Mouse (Mus musculus): ENCODE measurements around the gene Slc16a6. TPM values are rescaled to one million over a fixed set of nuclear protein-coding genes. Genes with fewer than 3 reads are reported as not detected.

The Slc16a6 gene
- total and polyA plus RNA-seq, 3 experiments: 1.8 to 8.2 (median 4.9) TPM

GRCm38 (mm10) chr11:109441119-109441518 is 32.3 kb downstream of the Slc16a6 start:
- H3K4me3 ChIP-seq: no peak overlapping the region
- TF ChIP-seq EP300 (IDR thresholded peaks at IDR 0.05; ENCODE audit: insufficient read depth, low read depth, low read length) (0 out of 2 replicates have a peak, but pooled peaks have one; percentile 35), CTCF (IDR thresholded peaks at IDR 0.05) (peak; percentile 68), POLR2A (IDR thresholded peaks at IDR 0.05; ENCODE audit: insufficient read depth, low read depth, low read length) (no peak)
- no peak overlapping the region for H3K27ac ChIP-seq
- WGBS: 67% methylated on average over 3 of the region's 3 CpGs
- H3K36me3 ChIP-seq (ENCODE audit: control insufficient read depth, insufficient read depth, low read length): no peaks in the 10 kb centered on the region
- H3K4me1 ChIP-seq (ENCODE audit: control insufficient read depth, insufficient read depth, low read length): peaks cover 1% of the 10 kb centered on the region
- intact Hi-C loops (cut with DNase I): loop anchor here (2.0 kb wide), 1 partner anchor 196 kb away; no protein-coding TSS in a partner anchor
- H3K9ac ChIP-seq (ENCODE audit: low read depth, low read length): no peak overlapping the region
- peaks cover 1% of the 10 kb centered on the region; the same call in 1 of the 2 replicates for H3K79me2 ChIP-seq (replicated peaks; ENCODE audit: control insufficient read depth, insufficient read depth, low read length)
- H3K27me3 ChIP-seq (ENCODE audit: control insufficient read depth, insufficient read depth, low read length): no peaks in the 10 kb centered on the region
- DNase-seq: peak; percentile 24 to 41

DNA sequence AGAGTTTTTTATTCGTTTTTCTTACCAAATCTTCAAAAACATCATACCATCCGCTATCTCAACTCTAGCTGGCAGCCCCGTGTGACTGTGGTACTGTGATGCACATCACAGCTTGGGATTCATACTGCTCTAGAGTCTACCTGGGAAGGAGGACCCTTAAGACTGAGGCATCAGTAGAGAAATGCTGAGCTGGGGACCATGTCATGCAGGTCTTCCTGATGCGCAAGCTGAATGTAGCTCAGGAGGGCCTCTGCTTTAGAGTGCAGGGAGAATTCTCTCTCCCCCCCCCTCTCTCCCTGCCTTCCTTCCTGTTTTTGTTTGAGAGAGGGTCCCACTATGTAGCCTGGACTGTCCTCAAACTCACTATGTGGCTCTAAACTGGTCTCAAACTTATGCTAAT is 32.8 kb downstream of the Slc16a6 start:
- H3K4me3 ChIP-seq: peak overlapping the region; percentile 70
- peak overlapping the region; percentile 68; the same call in 1 of the 2 replicates for H3K27ac ChIP-seq
- H3K4me1 ChIP-seq (ENCODE audit: control insufficient read depth, insufficient read depth, low read length): peaks cover 1% of the 10 kb centered on the region
- no peaks in the 10 kb centered on the region for H3K27me3 ChIP-seq (ENCODE audit: control insufficient read depth, insufficient read depth, low read length)
- H3K36me3 ChIP-seq (ENCODE audit: control insufficient read depth, insufficient read depth, low read length): no peaks in the 10 kb centered on the region
- DNase-seq: no peak
- 52% methylated on average over 4 of the region's 4 CpGs for WGBS
- no peak overlapping the region for H3K9ac ChIP-seq (ENCODE audit: low read depth, low read length)
- TF ChIP-seq EP300 (IDR thresholded peaks at IDR 0.05; ENCODE audit: insufficient read depth, low read depth, low read length) (no peak), POLR2A (IDR thresholded peaks at IDR 0.05; ENCODE audit: insufficient read depth, low read depth, low read length) (no peak), CTCF (IDR thresholded peaks at IDR 0.05) (no peak)
- H3K79me2 ChIP-seq (replicated peaks; ENCODE audit: control insufficient read depth, insufficient read depth, low read length): peaks cover 1% of the 10 kb centered on the region; the same call in 1 of the 2 replicates
- intact Hi-C loops (cut with DNase I): loop anchor here (1.0 to 2.0 kb wide), 2 partner anchors 109 to 196 kb away; no protein-coding TSS in a partner anchor

GRCm38 (mm10) chr11:109439829-109440340 is 33.5 kb downstream of the Slc16a6 start:
- H3K4me3 ChIP-seq: peak overlapping the region; percentile 70
- intact Hi-C loops (cut with DNase I): loop anchor here (1.0 to 2.0 kb wide), 2 partner anchors 109 to 195 kb away; no protein-coding TSS in a partner anchor
- under 1% methylated on average over 32 of the region's 32 CpGs for WGBS
- no peaks in the 10 kb centered on the region for H3K27me3 ChIP-seq (ENCODE audit: control insufficient read depth, insufficient read depth, low read length)
- H3K36me3 ChIP-seq (ENCODE audit: control insufficient read depth, insufficient read depth, low read length): no peaks in the 10 kb centered on the region
- peak; percentile 86 to 89 for DNase-seq
- H3K9ac ChIP-seq (ENCODE audit: low read depth, low read length): peak overlapping the region; percentile 78
- H3K27ac ChIP-seq: peak overlapping the region; percentile 68
- TF ChIP-seq POLR2A (IDR thresholded peaks at IDR 0.05; ENCODE audit: insufficient read depth, low read depth, low read length): no peak; the same call in 1 of the 2 replicates
- no peak; the same call in 1 of the 2 replicates for TF ChIP-seq EP300 (IDR thresholded peaks at IDR 0.05; ENCODE audit: insufficient read depth, low read depth, low read length)
- peak; percentile 63 for TF ChIP-seq CTCF (IDR thresholded peaks at IDR 0.05)
- peaks cover 1% of the 10 kb centered on the region for H3K4me1 ChIP-seq (ENCODE audit: control insufficient read depth, insufficient read depth, low read length)
- no peaks in the 10 kb centered on the region for H3K79me2 ChIP-seq (replicated peaks; ENCODE audit: control insufficient read depth, insufficient read depth, low read length)

- intact Hi-C loops (cut with DNase I): no loop called here
- Histone ChIP-seq H3K36me3 (ENCODE audit: control insufficient read depth, insufficient read depth, low read length) (no peaks in the 10 kb centered on the region), H3K79me2 (replicated peaks; ENCODE audit: control insufficient read depth, insufficient read depth, low read length) (no peaks in the 10 kb centered on the region), H3K27ac (peak overlapping the region; percentile 68), H3K4me1 (ENCODE audit: control insufficient read depth, insufficient read depth, low read length) (peaks cover 1% of the 10 kb centered on the region), H3K4me3 (no peak overlapping the region), H3K9ac (ENCODE audit: low read depth, low read length) (no peak overlapping the region), H3K27me3 (ENCODE audit: control insufficient read depth, insufficient read depth, low read length) (no peaks in the 10 kb centered on the region)
- DNase-seq: no peak
- whole genome bisulfite sequencing: 19% methylated on average over 5 of the region's 5 CpGs
- TF ChIP-seq POLR2A (IDR thresholded peaks at IDR 0.05; ENCODE audit: insufficient read depth, low read depth, low read length): no peak
- no peak for TF ChIP-seq EP300 (IDR thresholded peaks at IDR 0.05; ENCODE audit: insufficient read depth, low read depth, low read length)
- no peak for TF ChIP-seq CTCF (IDR thresholded peaks at IDR 0.05)
These were observed 34.2 kb downstream of the Slc16a6 start for GRCm38 (mm10) chr11:109439209-109439608.

- no peak overlapping the region for H3K27ac ChIP-seq
- no peak for TF ChIP-seq POLR2A (IDR thresholded peaks at IDR 0.05; ENCODE audit: insufficient read depth, low read depth, low read length)
- intact Hi-C loops (cut with DNase I): no loop called here
- no peaks in the 10 kb centered on the region for H3K36me3 ChIP-seq (ENCODE audit: control insufficient read depth, insufficient read depth, low read length)
- no peaks in the 10 kb centered on the region for H3K27me3 ChIP-seq (ENCODE audit: control insufficient read depth, insufficient read depth, low read length)
- DNase-seq: no peak
- no peaks in the 10 kb centered on the region for H3K79me2 ChIP-seq (replicated peaks; ENCODE audit: control insufficient read depth, insufficient read depth, low read length)
- H3K4me1 ChIP-seq (ENCODE audit: control insufficient read depth, insufficient read depth, low read length): peaks cover 1% of the 10 kb centered on the region
- WGBS: 71% methylated on average over 8 of the region's 8 CpGs
- H3K9ac ChIP-seq (ENCODE audit: low read depth, low read length): no peak overlapping the region
- H3K4me3 ChIP-seq: no peak overlapping the region
These were observed 36.5 kb downstream of the Slc16a6 start for GRCm38 (mm10) chr11:109436889-109437288.

DNA sequence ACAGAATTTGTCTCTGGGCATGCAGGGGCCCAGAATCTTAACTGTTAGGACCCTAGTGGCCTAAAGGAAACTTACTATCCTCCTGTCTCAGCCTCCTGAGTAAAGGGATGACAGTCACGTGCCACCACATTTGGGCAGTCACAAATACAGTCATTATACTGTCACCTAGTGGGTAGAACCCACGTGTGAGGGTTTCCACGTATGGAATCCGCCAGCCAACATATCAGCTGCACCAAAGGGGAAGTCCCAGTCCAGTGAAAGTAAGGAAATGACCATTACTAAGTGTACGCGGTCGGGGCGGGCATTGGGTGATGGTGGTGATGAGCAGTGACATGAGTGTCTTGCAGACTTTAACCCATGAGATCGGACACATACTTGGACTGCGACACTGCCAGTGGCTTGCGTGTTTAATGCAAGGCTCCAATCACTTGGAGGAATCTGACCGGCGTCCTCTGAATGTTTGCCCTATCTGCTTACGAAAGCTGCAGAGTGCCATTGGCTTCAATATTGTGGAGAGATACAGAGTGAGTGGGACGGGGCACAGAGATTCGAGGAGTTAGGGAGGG is 39.1 kb downstream of the Slc16a6 start:
- 84% methylated on average over 16 of the region's 16 CpGs for WGBS
- DNase-seq: no peak
- H3K27ac ChIP-seq: no peak overlapping the region
- no peaks in the 10 kb centered on the region for H3K27me3 ChIP-seq (ENCODE audit: control insufficient read depth, insufficient read depth, low read length)
- no peak overlapping the region for H3K9ac ChIP-seq (ENCODE audit: low read depth, low read length)
- intact Hi-C loops (cut with DNase I): no loop called here
- H3K4me1 ChIP-seq (ENCODE audit: control insufficient read depth, insufficient read depth, low read length): no peaks in the 10 kb centered on the region; the same call in 1 of the 2 replicates
- TF ChIP-seq EP300 (IDR thresholded peaks at IDR 0.05; ENCODE audit: insufficient read depth, low read depth, low read length): no peak
- TF ChIP-seq CTCF (IDR thresholded peaks at IDR 0.05): no peak
- no peak for TF ChIP-seq POLR2A (IDR thresholded peaks at IDR 0.05; ENCODE audit: insufficient read depth, low read depth, low read length)
- no peaks in the 10 kb centered on the region for H3K36me3 ChIP-seq (ENCODE audit: control insufficient read depth, insufficient read depth, low read length)
- no peak overlapping the region for H3K4me3 ChIP-seq
- H3K79me2 ChIP-seq (replicated peaks; ENCODE audit: control insufficient read depth, insufficient read depth, low read length): no peaks in the 10 kb centered on the region
